Mouse (Mus musculus) naive thymus-derived CD4-positive, alpha-beta T cell, adult 2 months (primary cell): ENCODE results near the gene Crybg1.
"Not testable (repeated sequence)": the region's sequence is repeated elsewhere in the genome, so short reads cannot be mapped to it uniquely, and the experiment has no call there.

Source experiments
- DNase-seq: peaks from one replicate; pipeline ENCODE4 v3.0.0-alpha.2; 2011; ENCODE audit warnings: low read depth

Crybg1 gene

DNA sequence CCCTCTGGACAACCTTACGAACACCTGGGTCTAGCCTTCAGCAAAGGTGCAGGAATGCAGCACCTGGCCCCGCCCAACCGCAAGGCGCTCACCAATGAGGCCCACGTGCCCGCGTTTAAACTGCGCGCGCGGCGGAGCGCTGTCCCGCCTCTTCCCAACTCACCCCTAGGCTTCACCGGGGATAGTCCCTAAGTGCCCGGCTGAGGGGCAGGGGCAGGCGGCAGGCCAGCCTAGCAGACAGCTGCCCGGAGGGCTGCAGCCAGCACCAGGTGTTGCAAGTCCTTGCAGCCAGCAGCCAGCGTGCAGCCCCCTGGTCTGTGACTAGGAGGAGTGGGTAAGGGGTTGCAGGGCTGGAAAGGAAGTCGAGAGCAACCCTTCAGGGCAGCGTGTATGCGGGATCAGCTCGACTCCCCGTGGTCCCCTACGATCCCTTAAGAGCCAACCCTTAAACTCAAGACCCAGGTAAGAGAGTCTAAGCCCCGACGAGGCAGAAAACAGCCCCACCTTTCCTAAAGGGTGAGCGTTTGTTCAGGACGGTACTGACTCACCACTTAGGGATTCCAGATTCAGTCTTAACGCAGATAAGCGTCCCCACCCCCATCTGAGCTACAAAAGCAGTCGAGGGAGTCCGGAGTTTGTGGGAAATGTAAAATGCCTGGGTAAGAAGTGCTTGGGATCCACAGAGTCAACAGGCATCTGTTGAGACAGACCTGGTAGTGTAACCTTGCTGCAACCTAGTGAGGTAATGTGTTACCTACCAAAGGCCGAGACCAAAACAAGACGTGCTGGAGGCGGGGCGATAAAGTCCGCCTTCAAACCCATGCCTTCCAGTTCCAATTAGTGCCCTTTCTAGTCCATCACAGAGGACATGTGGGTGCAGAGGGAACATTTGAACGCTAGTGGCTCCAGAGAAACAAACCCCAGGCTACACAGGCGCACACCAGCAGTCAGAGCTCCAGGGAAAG, 142.7 kb downstream of the Crybg1 start:
- DNase-seq = peak; percentile 54

DNA sequence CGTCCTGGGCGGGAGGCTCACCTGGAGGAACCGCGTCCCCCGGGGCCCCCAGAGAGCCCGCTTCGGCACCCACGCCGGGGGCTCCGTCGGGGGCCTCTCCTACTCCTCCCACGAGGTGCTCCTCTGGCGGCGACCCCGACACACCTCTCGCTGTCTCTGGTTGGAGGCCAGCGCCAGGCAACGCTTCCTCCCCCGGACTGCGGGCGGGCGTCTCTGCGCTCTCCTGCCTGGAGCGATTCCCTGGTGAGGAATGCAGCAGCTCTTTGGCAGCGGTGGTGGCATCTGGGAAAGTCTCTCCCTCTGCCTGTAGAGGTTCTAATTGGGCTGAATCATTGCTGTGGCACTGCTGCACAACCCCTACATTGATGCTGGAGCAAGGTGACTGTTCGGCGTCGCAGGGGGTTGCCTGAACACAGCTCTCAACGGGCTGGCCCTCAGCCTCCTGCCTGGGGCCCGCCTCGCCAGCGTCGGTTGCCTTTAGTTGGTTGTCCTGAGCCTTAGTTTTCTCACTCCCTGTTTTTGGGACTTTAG, 144.4 kb downstream of the Crybg1 start:
- peak; percentile 45 for DNase-seq

DNA sequence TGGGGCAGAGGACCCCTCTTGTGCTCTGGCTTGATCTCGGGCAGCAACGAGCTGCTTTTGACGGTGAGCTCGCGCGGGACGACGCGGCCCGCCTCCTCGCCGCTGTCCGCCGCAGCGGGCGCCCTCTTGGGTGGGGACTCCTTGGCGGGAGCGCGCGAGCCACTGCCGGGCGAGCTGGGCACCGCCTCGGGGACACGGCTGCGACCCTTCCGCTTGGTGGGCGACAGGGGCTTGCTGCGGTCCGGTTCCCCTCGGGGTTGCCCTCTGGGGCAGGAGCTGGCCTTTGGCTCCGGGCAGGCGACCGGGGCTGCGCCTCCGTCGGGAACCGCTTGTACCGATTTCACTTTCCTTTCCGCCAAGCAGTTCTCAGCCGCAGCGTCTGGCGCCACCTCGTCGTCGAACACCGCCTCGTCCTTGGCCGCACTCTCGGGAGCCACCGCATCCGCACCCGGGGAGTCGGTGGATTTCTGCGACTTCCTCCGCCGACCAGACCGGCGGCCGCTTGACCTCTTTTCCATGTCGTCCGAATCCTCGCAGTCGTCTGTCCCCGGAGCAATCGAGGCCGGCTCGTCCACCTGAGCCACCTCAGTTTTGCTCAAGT, 145.0 kb downstream of the Crybg1 start:
- DNase-seq = peak; percentile 86

DNA sequence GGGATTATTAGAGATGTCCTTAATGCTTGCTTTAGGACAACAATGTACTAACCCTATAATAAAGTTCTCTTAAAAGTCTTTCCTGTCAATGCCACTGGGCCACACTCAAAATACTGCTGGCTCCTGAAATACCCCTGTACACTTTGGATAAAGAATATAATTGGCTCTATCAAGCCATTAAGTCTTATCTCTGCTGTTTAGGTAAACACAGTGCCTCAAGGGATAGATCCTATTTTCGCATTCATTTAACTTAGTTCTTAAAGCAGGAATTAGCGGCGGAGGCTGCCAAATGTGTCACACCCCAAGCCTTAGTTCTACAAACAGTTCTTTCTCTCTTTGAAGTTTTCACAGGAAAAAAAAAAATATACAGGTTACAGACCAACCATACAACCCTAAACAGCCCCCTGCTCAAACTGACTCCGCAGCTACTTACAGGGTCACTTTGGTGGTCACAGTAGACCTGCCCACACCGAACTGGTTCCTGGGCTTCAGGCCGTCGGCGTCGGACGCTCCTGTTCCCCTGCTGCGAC, 145.6 kb downstream of the Crybg1 start:
- DNase-seq = peak; percentile 63

DNA sequence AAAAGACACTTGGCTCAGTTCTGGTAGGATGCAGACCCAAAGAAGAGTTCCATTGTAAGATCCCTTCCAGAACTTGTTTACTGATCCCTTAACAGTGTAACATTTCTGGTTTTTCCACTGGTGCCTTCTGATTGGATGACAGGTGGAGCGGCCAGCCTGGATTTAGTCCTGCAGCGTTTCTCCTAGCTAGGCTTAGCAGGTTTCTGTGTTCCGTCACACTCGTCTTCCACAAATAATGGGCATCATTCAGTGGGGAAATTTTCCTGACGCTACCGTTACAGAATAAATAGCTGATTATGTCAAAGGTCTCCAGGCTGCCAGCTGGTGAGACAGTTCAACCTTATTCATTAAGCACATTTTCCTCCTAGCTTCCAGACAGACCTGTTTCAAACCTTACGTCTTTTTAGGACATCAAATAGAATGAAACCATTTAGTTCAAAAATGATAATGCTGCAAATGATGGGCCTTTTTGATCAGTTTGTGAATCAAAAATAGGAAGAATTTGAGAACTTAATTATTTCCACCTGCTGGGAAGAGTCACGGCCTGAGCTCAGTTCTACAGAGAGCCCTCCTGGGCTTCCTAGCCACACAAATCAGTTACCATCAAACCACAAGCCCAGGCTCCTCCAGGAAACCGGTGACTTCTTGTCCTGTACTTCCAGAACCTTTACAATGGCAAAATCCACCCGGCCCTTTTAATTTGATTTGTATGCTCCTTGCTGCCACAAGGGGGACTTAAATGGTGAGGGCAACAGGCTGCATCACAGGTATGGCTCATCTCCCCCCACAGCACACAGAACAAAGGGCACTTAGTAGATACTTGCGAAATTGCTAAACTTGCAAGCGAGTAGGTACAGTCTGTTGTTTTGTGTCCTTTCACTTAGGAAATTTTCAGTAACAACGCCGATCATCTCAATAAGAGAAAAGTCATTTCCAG, 146.4 kb downstream of the Crybg1 start:
- DNase-seq = peak; percentile 80

DNA sequence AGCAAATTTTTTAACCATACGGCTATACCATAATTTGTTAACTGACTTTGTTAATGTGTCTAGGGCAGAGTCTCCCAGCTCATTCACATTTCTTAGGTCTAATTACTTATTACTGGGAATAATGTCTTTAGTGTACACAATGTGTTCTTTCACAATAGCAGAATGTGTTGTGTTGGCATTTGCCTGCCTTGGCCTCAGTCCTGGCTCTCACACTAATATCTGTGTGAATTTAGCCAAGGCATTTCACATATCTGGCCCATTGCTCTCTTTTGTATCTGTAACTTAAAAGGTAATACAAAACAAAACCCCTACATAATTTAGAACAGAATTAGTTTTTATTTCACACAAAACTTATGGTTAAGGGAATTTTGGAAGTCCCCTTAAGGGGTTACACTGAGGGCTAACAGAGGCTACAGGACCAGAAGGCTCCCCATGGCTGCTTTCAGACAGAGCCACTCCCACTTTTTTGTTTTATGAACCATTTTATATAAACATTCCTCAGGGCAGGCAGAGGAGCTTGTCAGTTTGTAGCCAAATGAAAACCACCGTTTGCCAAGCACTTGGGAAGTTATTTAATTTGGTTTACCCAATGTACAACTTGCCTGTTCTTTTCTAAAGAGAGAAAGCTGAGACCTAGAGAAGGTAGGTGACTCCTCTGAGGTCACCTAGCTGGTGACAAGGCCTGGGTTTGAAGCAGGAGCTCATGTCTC, 148.3 kb downstream of the Crybg1 start:
- no peak for DNase-seq

DNA sequence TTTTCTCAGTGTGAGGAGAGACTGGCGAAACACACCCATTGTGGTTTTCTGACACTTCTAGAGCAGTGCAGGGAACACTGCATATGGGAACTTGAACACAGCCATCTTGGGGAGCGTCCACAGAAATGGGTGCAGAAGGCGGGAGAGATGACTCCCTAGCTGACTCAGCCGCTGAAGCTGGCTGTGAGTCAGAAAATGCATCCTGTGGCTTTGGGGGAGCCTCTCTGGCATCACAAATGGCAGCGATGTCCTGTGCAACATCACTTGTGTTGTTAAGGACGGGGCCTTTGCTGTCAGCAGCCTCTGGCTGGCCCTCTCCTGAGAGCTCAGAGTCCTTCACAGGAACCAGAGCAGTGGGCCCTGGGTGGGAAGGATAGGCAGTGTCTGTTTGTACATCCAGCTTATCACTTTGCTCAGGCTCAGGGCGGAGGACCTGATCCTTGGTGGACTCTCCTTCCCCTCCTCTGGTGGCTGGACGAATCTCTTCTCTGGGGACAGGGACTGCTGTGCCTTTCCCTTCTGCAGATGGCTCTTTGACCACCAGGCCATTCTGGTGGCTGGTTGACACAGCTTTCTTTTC, 150.1 kb downstream of the Crybg1 start:
- DNase-seq = peak; percentile 42

DNA sequence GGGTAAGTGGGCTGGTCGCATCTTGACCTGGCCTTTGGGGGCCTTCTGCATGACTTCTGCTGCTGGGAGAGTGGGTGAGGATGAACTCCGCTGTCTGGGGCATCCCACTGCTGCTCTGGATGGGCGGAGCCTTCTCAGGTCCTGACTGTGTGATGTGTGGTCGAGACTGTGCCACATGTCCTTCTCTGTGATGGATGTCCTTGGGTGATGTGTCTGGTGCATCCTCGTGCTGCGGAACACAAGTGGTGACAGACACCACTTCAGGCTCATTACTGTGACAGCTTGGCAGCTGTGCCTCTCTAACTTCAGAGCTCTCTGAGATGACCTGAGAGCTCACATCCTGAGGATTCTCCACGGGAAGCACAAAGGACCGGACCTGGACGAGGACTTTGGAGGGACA, 150.6 kb downstream of the Crybg1 start:
- DNase-seq = peak; percentile 37

DNA sequence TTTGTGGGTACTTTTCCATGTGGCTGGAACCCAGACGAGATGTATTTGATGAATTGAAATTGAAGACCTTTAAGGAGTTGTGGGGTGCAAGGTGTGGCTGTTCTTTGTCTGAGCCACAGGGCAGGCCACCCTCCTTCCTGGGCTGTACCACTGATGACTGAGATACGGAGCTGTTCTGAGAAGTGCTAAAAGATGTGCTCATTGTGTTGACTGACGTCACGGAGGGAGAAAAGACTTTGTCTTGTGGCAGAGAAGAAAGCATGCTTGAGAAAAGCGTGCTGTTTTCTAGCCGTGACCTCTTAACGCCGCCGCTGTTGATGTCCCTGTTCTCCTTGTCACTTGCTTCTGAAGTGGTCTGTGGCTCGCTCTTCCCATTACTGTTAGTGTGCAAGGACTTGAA, 151.4 kb downstream of the Crybg1 start:
- DNase-seq = peak; percentile 91

DNA sequence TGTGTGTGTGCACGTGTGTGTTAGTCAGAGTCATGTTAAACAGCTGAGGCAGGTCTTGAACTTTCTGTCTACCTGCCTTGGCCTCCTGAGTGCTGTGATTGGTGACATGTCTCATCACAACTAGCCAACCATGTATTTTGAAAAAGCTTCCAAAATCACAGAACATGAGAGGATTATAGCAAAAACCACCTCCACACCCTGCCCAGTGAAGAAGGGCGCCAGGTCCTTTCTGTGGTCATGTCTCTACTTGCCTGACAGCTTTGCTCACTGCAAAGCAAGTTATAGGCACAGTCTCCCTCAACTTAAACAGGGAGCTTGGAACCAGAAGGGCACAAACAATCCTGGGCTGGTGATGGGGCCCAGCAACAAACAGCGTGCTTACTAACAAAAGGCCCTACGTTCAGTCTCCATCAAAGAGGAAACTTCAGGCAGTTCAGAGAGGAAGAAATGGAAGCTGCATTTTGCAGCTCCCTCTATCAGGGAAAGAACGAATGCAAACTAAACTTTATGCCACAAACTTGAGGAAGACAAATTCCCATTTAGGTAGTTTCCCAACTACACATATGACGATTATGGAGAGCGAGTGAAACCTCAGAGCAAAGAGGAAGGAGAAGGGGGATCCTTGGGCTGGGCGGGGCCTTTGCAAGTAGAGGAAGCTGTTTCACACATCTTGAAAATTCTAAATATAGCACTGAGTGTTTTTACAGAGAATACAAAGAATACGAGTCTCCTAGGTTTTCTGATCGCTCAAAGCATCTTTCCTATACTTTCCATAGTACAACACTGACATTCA, 152.6 kb downstream of the Crybg1 start:
- DNase-seq = peak; percentile 81

DNA sequence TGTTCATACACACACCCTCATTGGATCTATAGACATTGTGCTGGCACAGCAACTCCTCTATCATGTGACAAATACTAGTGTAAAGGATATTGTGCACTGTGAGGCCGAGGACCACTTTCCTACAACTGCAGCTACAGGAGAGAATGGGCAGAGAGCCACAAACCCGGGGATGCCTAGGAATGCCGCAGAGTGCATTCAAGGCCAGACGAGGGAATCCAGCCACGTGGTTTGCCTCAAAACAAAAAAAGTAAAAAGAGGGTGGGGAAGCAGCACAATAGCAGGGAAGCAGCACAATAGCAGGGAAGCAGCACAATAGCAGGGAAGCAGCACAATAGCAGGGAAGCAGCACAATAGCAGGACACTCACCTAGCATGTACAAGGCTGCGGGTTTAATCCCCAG, 155.5 kb downstream of the Crybg1 start:
- DNase-seq = no peak

DNA sequence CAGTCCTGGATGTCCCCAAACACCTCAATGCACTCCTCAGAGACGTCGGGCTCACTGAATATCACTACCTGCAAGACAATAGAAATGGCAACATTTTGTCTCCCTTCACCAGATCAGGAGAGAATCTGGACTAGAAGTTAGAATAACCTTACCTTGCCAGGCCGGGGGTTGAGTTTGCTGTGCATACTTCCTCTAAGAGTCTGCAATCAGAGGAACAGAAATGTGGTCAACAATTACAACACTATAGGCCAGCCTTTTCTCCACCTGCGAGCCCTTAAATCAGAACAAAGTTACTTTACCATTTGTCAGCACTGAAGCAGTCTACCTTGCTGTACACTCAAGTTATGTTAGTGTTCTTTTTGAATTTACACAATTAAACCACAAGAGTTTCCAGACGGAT, 156.1 kb downstream of the Crybg1 start:
- no peak for DNase-seq

DNA sequence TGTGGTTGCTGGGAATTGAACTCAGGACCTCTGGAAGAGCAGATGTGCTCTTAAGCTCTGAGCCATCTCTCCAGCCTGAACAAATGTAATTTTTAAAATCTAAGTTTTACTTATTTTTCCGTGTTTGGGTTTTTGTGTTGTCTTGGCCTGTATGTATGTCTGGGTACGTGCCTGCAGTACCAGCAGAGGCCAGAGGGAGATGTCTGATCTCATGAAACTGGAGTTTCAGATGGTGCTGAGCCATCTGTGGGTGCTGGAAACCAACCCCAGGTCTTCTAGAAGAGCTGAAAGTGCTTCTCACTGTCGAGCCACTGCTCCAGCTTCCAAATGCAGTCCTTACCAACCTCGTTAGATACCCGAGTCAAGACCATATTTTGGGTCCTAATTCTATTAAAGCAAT, 157.4 kb downstream of the Crybg1 start:
- peak; percentile 34 for DNase-seq

DNA sequence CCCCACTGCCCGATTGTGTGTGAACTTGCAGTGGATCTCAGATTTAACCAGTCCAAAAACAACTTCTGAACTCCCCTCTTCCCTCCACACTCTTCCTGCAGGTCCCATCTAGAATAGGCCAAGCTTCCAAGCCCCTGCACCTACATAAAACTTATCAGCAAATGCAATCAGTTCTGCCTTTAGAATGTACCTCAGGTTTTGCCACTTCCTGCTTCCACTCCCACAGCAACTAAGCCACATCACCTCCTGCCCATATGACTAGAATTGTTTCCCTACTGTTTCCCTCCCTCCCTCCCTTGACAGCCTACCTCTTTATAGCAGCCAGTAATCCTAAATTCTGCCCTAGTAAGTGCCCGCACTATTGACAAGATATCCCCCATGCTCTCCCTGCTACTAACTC, 164.8 kb downstream of the Crybg1 start:
- DNase-seq = peak; percentile 37

DNA sequence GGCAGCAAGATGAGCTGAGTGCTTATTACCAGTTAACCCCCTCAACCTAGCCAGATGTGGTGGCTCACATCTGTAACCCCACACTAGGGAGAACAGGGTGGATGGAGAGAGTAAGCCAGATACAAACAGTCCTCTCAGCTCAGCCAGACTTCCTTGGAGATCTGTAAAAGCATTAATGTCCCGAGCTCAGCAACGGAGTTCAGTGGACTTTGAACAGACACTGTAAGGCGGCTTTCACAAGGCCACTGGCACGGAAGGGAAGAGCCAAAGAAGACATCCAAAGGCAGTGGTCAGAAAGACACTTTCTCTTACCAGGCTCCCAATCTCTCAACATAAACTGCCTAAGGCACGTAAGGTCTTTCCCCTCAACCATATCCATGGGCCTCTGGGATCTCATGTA, 165.4 kb downstream of the Crybg1 start:
- DNase-seq = no peak

DNA sequence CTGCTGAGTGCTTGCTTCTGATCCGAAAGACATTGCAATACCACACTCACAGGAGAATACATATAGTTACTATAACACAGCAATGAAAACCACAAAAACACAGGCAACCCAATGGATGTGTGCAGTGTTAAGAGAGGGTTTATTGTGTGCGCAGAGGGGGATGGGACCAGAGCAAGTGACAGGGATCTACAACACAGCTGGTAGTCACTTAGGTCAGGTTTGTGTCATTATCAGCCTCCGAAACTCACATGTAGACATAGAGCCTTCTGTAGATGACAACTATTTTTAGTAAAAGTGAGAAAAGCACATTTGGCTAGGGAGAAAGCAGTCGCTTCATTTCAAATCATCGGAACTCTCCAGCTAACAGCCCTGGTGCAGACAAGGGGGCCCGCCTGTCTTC, 166.2 kb downstream of the Crybg1 start:
- DNase-seq = no peak

DNA sequence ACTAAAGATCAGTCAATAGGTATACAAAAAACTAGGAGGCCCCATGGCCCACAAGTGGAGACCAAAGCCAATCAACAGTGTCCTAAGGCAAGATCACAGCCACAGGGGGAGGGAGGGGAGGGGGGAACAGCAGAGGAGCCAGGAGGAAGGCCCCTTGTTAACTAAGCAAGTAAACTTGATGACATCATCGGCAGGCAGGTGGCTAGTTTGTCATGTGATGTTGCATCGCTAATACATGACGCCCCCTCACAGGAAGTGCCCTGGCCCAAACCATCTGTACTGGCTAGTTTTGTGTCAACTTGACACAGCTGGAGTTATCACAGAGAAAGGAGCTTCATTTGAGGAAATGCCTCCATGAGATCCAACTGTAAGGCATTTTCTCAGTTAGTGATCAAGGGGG, 167.9 kb downstream of the Crybg1 start:
- DNase-seq = not testable (repeated sequence)

DNA sequence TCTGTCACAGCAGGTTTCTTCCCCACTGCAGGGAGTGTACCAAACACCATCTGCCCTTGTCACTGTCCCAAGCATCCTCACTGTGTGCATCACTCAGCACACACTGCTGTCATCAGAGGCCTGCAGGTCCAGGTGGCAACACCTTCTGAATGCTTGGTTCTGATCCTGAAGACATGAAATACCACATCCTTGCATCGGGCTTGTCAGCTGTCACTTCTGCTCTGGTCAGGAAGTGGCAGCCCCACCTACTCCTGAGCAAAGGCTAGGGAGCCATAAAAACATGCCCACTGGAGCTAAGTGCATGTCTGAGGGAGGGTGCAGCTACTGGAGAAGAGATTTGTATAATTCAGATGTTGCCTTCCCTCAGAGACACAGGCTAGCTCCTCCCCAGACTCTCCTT, 168.6 kb downstream of the Crybg1 start:
- DNase-seq = peak; percentile 53

DNA sequence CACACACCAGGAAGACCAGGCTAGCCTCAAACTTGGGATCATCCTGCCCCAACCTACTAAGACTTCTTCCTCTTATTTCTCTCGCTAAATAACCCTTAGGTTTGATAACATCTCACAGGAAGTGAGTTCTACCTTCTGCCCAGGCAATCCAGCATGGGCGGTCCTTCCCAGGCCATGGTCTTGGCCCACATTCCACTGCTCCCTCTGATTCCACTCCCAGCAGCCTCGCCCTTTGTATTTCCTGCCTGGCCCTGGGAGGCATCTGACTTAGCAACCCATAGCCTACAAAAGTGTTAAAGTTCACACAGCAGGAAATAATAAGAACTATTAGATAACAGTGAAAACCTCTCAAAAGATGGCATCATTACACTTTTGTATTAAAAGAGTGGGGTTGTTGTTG, 171.3 kb downstream of the Crybg1 start:
- DNase-seq = no peak

DNA sequence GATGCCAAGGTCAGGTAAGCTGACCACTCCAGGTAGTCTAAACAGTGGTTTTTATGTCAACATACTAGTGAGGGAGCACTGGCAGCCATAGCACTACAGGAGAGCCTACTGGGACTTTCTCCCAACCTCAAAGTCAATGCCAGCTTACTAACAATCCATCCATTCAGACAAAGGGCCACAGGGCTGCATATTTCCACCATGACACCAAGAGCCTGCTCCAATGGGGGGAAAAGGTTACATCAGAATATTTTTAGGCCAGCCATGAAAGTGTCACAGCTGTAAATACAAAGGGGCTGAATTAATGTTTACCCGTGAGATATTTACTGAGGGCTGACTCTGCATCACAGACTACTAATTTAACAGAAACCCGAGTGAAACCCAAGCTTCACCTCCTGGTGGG, 175.4 kb downstream of the Crybg1 start:
- no peak for DNase-seq
